Mouse (Mus musculus) retina, adult 2 months (tissue): ENCODE data around the gene Rxra.

Experiments used
- DNase-seq: peaks from one replicate; pipeline ENCODE4 v3.0.0-alpha.2; 2012; ENCODE audit warnings: low read depth, low spot score

Rxra gene

GRCm38 (mm10) chr2:27670746-27671145 lies 5.5 kb upstream of the Rxra start:
- no peak for DNase-seq

DNA sequence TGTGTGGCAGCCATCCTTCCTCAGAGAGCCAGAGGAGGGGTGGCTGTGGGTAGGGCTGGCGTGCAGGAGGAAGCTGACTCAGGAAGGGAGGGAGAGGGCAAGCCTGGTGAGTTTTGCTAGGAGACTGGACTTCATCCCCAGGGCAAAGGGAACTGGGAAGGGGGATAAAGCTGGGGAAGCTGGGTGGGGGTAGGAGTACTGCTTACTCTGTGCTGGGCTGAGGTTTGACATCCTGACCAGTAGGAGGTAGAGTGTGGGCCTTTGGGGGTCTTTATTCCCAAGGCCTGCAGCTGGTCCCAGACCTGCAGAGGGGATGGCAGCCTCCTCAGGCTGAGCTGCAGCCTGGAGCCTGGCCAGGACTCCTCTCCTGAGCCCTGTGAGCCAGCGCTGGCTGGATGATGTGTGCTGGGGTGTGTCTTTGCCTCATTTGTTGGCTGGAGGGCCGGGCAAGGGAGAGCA lies 4.6 kb upstream of the Rxra start:
- DNase-seq, result no peak

DNA sequence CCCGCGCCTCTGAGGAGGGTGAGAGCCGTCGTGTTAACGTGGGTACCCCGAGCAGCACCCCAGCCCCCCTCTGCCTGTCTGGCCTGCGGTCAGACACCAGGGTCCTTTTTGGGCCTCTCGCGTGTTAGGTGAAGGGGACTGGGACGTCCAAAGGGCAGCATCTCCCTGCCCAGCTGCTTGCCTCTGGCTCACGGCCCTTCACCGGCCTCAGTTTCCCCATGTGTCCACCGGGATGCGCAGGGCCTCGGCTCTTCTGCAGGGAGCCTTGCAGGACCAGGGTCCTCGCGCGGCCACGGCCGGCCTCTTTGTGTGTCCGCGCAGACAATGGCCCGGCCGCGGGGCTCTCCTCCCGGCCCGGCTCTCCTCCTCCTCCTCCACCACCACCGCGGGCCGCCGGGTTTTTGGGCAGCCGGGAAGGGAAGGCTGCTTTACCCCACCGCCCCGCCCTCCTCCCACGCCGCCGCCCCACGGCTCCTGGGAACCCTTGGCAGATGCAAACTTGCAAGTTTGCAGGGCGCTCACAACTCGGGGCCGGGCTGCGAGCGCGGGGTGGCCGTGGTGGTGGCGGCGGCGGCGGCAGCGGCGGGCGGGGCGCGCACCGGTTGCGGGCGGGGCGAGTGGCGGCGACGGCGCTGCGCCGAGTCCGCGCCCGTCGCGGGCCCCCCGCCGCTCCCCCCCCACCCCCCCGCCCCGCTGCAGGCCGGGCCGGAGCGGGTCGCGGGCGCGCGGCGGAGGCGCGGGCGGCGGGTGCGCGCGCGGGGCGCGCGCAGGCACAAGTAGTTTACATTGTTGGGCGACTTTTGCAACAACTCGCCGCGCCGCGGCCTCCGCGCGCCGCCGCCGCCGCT lies 462 bp downstream of the Rxra start:
- no peak for DNase-seq

- no peak for DNase-seq
Measured at GRCm38 (mm10) chr2:27677411-27678310, 1.4 kb downstream of the Rxra start.

- DNase-seq, result no peak
Measured at GRCm38 (mm10) chr2:27678331-27678730, 2.1 kb downstream of the Rxra start.

DNA sequence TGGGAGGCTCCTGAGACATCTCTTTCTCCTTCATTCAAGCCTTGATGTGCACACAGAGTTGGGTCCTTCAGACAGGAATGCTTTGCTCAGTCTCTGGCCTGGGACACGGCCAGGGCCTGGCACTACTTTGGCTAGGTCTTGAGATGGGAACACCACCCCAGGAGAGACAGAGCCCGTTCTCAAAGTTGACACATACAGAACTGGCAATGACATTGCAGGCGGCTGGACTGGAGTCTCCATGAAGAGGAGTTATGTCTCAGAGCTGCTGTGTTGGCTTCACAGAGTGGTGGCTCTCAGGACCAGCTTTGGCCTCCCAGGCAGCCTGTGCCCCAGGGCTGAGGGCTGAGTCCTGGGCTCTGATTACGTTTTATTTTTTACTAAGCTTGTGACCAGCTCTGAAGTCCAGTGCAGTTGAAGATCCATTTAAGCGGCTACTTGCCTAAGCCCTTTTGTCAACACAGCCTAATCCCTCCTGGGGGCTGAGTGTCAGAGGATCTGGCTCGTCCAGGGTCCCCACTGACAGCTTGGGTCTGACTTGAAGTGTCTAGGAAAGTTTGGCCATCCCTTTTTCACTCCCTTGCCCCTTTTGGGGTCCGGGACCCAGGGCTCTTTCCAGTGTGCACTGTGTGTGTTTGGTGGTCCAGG lies 2.7 kb downstream of the Rxra start:
- DNase-seq, result peak; percentile 69

GRCm38 (mm10) chr2:27679621-27680025 lies 3.4 kb downstream of the Rxra start:
- DNase-seq, result no peak

GRCm38 (mm10) chr2:27680058-27680457 lies 3.8 kb downstream of the Rxra start:
- no peak for DNase-seq

DNA sequence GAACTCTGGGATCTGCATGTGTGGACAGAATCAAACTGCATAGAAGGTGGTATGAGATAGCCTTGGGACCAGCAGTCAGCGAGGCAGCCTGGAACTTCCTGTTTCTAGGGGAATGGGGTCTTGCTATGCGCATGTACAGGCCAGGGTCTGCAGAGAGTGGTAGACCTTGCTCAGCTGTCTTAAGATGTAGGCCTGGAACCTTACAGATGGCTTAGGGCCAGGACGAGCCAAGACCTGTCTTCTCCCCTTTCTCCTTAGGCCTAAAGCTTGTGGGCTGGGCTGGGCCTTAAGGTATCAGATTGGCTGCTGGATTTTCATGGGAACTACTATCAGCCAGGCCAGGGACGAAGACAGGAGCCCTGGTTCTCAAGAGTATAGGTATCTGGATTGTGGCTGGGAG lies 4.4 kb downstream of the Rxra start:
- DNase-seq, result no peak

- no peak for DNase-seq
Measured at GRCm38 (mm10) chr2:27681426-27681825, 5.2 kb downstream of the Rxra start.

GRCm38 (mm10) chr2:27682096-27682495 lies 5.9 kb downstream of the Rxra start:
- no peak for DNase-seq

DNA sequence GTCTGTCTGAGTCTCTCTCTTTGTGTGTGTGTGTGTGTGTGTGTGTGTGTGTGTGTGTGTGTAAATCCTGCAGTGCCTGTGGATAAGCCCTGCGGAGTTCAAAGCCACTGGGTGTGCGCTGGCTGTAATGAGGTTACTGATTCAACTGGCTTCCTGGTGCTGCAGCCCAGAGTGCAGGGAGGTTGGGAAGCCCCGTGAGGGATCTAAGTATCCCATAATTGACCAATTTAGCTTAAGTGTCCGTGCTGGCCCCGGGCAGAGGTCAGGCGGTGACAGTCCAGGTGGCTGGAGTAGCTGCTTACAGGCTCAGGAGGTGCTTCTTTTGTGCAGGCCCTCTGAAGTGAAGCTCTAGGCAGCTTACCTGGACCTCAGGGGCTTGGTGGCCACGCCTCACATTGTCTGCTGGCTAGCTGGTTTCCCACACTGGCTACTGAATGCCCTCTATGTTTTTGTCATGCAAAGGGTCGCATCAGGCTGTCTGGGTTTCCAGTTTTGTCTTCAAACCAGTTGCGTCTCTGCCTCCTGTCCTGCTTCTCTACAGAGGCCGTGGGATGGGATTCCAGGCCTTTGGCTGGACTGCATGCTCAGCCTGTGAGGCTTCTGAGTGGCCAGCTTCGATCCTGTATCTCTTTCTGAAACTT lies 7.9 kb downstream of the Rxra start:
- DNase-seq, result no peak

DNA sequence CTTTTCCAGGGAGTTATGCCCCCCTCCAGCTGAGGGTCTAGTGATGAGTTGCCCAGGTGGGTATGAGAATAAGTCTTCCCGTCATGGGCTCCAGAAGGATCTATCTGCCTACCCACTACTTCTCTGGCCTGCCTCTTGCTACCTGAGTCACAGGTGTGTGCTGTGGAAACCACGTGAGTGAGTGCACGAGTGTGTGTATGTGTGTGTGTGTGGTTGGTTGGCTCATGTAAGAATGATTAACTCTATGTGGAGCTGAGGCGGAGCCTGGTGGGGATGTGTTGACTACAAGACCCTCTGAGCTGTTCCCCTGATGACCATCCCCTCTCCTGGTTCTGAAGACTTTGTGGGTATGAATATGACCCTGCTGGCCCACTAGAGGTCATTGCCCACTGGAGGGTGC lies 9.7 kb downstream of the Rxra start:
- DNase-seq, result no peak

DNA sequence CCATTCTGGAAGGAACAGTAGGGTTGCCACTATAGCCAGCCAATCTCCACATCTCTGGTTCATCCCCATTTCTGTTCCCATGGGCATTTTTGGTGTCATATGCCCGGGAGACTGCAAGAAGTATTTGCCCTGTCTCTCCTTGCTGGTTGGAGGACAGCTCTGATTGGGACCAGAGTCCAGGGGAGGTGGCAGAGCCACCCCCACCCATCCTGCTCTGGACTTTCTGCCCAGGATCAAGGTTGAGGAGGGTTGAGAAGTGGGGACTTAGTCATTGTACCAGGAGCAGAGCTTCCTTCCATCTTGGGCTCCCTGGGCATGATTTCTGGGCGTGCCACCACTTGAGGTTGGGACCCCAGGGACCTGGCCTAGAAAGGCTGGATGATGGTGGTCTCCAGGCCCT lies 10.1 kb downstream of the Rxra start:
- no peak for DNase-seq

GRCm38 (mm10) chr2:27687041-27687440 lies 10.8 kb downstream of the Rxra start:
- DNase-seq, result no peak

GRCm38 (mm10) chr2:27687973-27688372 lies 11.7 kb downstream of the Rxra start:
- DNase-seq, result no peak

DNA sequence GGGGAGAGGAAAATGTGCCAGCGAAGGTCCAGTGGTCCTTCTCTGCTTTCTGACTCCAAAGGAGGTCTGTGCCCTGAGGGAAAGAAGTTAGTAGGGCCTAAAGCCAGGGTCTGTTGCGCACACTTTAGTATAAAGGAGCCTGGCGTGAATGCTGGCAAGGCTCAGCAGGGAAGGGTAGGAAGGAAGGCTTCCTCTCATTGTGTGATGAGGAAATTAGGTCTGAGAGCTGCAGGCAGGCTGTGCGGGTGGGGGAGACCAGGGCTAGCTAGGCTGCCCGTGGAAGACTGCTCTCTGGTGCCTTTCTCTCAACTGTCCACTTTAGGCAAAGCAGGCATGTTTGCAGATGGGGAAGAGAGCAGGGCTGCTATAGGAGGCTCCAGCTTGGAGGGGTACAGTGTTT lies 14.5 kb downstream of the Rxra start:
- DNase-seq, result no peak

GRCm38 (mm10) chr2:27691139-27691720 lies 15.0 kb downstream of the Rxra start:
- DNase-seq, result no peak

GRCm38 (mm10) chr2:27692608-27693007 lies 16.4 kb downstream of the Rxra start:
- no peak for DNase-seq

DNA sequence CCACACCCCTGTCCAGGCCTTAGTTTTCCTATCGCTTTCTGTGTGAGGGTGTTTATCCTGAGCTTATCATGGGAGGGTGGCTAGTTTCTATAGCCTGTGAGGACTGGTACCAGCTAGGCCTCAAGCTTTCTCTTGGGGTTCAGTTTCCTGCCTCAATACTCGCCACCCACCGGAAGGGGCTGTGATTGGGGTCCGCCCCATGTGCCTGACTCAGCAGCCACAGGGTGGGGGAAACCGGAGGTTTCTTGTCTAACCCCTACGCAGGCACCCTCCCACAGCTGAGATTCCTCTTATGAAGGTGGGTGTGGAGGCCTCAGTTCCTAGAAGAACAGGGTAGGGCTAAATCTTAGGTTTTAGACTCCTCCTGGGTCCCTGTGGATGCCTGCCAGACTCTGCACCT lies 17.4 kb downstream of the Rxra start:
- no peak for DNase-seq

DNA sequence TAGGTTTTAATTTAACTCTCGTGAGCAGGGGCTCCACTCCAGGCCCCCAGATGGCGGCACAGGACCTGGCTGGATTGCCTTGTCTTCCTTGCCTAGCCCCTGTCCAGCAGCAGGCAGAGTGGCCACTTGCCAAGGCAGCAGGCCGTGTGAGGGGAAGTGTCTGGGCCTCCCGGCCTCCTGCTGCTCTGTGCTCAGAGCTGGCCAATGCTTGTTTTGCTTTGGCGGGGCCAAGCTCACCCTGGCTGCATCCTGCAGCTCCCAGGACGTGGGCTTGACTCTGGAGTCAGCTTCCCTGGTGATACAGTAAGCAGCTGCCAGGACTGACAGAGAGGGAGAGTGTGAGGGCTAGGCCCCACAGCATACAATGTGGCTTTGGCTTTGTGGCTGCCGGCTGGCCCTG lies 23.3 kb downstream of the Rxra start:
- DNase-seq, result no peak
